Mouse (Mus musculus) brain, embryonic 14.5 days (tissue): ENCODE measurements at regions not wholly inside any gene's neighbourhood (a gene's known extent, or its start where the extent isn't known, plus 50 kb on each side); places are given as distances from the start of the nearest gene placed in this dataset.
"Not testable (repeated sequence)": the region's sequence is repeated elsewhere in the genome, so short reads cannot be mapped to it uniquely, and the experiment has no call there.

ENCODE experiments used
- DNase-seq: peaks from one replicate; pipeline ENCODE4 v3.0.0-alpha.2; 2011; ENCODE audit warnings: low read depth
- CTCF ChIP-seq: fragments of 200-500 bp; IDR thresholded peaks from 2 replicates; pipeline ENCODE4 v1.5.1; 2012; ENCODE audit warnings: inconsistent platforms, mild to moderate bottlenecking, moderate library complexity, borderline replicate concordance; ENCODE audit not compliant: insufficient read depth, insufficient read length; ENCODE audit errors: extremely low read depth
- POLR2A ChIP-seq: fragments of 200-500 bp; IDR thresholded peaks from 2 replicates; pipeline ENCODE4 v1.6.1; 2012; ENCODE audit warnings: mild to moderate bottlenecking, inconsistent platforms, borderline replicate concordance; ENCODE audit not compliant: poor library complexity, insufficient read depth, insufficient read length, severe bottlenecking; ENCODE audit errors: extremely low read depth

- peak; percentile 72 for DNase-seq
- no peak for TF ChIP-seq CTCF
- TF ChIP-seq POLR2A: no peak
Measured at GRCm38 (mm10) chr19:51355701-51356100, 677.3 kb upstream of the Sorcs1 start.

- TF ChIP-seq POLR2A: no peak
- TF ChIP-seq CTCF: no peak
- DNase-seq: no peak
Measured at GRCm38 (mm10) chr19:51340491-51340890, 662.0 kb upstream of the Sorcs1 start.

GRCm38 (mm10) chr19:51330010-51330409, 651.6 kb upstream of the Sorcs1 start:
- TF ChIP-seq POLR2A: no peak
- no peak for TF ChIP-seq CTCF
- DNase-seq: no peak

DNA sequence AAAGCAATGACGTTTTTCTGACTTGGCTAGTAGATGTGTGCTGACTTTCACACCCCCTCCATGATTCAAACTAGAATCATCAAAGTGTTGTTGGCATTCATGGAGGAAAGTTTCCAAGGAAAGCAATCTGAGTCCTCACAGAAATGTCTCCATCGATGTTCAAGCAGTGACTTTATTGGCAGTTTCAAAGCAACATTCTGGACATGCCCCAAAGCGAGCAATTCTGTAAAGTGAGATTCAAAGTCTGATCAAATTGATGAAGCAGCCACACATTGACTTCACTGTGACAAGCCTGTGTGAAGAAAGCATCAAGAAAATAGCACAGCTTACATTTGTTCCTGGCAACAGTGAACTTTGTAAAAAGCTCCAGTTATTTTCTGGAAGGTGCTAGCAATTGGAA, 625.3 kb upstream of the Sorcs1 start:
- peak; percentile 24 for DNase-seq

GRCm38 (mm10) chr19:51296631-51297030, 618.2 kb upstream of the Sorcs1 start:
- not testable (repeated sequence) for DNase-seq

More for the DNA sequence above, 625.3 kb upstream of the Sorcs1 start:
- no peak for TF ChIP-seq POLR2A

GRCm38 (mm10) chr19:51268978-51269556, 590.6 kb upstream of the Sorcs1 start:
- TF ChIP-seq CTCF (no peak), POLR2A (no peak)
- DNase-seq: peak; percentile 71

GRCm38 (mm10) chr19:51240295-51240864, 561.9 kb upstream of the Sorcs1 start:
- TF ChIP-seq POLR2A (no peak), CTCF (no peak)

DNA sequence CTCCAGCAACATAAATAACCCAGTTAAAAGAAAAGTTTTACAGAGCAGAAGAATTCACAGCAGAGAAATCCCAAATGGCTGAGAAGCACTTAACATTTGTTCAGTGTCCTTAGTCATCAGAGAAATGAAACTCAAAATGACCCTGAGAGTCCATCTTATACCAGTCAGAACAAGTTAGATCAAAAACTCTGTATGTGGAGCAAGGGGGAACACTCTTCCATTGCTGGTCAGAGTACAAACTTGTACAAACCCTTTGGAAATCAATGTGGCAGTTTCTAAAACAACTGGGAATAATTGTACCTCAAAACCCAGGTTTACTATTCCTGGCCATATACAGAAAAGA, 559.7 kb upstream of the Sorcs1 start:
- DNase-seq: no peak
- no peak for TF ChIP-seq POLR2A
- TF ChIP-seq CTCF: no peak

More at GRCm38 (mm10) chr19:51240295-51240864, 561.9 kb upstream of the Sorcs1 start:
- DNase-seq: no peak

DNA sequence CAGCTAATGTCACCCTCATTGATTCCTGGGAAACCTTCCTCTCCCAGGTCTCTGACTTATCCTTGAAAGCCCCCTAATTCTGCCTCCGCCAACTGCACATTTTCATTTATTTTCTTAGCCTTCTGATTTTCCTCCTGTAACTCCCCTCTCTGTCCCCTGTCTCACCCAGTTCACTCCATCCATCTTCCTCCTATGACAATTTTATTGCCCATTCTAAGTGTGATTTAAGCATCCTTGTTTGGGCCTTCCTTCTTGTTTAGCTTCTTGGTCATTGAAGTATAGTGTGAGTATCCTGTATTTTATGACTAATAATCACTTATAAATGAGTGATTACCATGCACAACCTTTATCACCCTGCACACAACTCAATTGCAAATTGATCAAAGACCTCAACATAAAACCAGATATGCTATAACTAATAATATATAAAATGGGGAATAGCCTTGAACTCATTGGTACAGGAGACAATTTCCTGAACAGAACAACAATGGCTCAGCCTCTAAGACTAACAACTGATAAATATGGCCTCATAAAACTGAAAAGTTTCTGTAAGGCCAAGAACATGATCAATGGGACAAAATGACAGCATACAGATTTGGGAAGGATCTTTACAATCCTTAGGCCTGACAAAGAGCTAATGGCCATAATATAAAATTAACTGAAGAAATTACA, 559.2 kb upstream of the Sorcs1 start:
- no peak for DNase-seq
- TF ChIP-seq CTCF (no peak), POLR2A (no peak)

GRCm38 (mm10) chr19:51232525-51232924, 554.1 kb upstream of the Sorcs1 start:
- no peak for TF ChIP-seq POLR2A
- TF ChIP-seq CTCF: no peak
- peak; percentile 78 for DNase-seq

DNA sequence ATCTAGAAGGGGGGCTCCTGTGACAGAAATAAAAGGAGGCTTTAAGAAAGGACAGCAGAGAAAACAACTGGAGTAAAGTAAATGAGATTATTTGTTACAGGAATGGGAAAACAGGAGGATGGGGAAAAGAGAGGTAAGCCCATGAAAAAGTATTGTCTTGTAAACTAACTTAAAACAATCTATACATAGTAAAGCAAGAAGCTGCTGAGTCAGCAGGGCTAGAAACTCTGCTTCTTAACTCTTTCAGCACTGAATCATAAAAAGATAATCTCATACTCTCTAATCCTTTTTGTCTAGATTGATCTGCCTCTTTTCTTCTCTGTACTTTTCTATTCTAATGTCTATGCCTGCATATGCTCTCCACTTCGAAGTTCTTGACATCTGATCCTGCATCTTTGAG, 548.5 kb upstream of the Sorcs1 start:
- no peak for TF ChIP-seq CTCF
- TF ChIP-seq POLR2A: no peak
- DNase-seq: no peak

DNA sequence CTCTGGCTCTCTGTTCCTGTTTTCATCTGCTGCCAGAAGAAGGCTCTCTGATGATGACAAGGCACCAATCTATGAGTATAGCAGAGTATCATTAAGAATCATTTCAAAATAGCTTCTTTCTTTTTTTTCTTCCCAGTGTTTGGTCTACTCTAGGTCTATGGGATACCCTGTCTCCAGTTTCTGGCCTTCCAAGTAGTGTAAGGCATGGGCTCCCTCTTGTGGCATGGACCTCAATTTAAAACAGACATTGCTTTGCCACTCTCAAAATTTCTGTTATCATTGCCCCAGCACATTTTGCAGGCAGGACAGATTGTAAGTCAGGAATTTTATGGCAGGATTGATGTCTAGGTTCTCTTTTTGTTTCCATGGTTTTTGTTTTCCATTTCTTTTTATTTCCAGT, 522.9 kb upstream of the Sorcs1 start:
- TF ChIP-seq CTCF (peak; percentile 51; the same call in 1 of the 2 replicates), POLR2A (no peak)
- peak; percentile 77 for DNase-seq
